Mouse (Mus musculus) thymus, postnatal 0 days (tissue): ENCODE data around the gene 1700020N01Rik. TPM values are rescaled to one million over a fixed set of nuclear protein-coding genes. Genes with fewer than 3 reads are reported as not detected.

Experiments used
- DNase-seq: peaks from one replicate; pipeline ENCODE4 v3.0.0-alpha.2; 2015; ENCODE audit warnings: low spot score
- polyA plus RNA-seq: library from polyadenylated mRNA; unstranded; fragments of >200 nt; fragmentation: Nextera tagmentation; extraction: Ambion mirVana; gene quantifications from 2 replicates; pipeline ENCODE4 v1.2.1, GENCODE M21; 2015

The 1700020N01Rik gene
- 0.34 TPM in 1 of 2 replicates, not detected in the other for polyA plus RNA-seq

DNA sequence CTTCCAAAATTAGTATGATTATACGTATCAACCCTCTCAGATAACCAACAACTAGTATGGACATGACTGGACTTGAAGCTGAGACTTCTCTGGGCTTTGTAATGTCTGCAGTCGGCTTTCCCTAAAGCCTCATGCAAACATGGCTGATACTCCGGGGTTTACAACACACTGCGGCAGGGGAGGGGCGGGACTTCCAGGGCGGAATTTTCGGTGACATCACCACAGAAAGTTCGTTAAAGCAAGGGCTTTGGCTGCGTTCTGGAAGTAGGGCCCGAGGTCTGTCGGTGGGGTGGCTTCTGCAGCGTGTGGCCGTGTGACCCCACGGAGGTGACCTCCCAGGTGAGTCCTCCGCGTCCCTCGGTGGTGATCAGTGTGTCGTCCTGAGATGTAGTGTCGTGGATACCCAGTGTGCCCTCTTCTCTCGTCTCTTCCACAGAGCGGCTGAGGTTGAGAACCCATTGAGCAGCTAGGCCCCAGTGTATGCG lies at the start of gene 1700020N01Rik:
Gene 1700020N01Rik, plus strand, starts transcription at position 250 of the 485 bp plus-strand sequence.
- no peak for DNase-seq

DNA sequence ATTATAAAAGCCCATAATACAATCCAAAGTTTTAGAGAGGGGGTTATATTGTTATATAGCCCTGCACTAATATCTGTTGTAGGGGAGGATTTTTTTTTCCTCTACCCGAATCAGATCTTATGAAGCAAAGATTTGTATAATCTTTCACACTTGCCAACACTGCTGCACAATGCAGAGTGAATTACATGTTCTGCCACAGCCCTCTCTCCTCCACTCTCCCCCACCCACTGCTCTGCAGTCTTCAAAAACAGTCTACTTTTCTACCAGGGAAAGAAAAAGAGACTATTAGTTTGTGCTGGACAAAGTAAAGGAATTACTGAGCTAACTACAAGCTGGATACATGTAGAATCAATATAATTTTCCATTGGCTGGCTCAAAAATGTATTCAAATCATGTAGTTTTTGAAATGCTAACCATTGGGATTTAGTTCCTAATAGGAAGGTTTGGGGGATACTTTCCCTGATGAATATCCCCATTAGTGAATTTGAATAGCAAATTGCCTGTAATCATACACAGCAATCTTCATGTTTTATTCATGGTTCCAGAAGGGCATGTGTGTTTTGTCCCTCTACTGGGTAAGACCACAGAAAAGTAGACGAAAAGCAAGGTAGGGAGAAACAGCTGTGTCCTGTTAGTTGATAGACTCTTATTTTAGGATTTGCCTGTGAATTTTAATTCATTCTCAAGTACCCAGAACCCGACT lies 49.2 kb upstream of the 1700020N01Rik start:
- DNase-seq: no peak

DNA sequence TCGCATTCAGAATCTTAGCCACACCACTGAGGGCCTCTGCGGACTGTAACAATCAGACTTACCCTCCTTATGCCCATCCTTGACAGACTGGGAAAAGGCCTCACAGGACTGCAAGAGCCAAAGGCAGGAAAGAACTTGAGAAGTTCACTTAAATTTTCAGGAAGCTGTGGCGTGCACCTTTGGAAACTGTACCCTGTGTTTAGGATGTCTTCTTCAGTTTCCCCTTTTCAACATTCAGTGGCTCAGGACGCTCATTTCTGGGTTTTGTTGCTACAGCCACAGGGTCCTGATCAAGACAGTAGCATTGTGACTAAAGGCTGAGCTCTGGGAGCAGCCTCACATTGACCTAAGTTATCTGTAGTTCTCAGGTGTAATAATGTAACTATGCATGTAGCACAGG lies 48.2 kb upstream of the 1700020N01Rik start:
- DNase-seq: no peak

DNA sequence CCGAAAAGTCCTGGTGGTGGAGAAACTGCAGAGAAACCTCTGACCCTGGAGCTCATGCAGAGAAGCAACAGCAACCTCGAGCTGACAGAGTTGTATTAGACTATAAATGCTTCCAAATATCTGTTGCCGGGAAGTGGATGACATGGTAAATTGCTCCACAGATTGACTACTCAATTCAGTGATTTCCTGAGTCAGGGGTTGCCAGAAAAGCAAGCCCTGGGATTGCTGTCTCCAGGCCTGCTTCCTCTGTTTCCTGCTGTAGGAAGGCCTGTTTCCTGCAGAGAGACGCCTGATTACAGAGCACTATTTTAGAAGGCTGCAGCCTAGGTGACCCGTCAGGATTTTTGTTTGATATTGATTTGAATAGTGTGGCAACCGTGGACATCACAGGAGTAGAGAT lies 47.5 kb upstream of the 1700020N01Rik start:
- no peak for DNase-seq

DNA sequence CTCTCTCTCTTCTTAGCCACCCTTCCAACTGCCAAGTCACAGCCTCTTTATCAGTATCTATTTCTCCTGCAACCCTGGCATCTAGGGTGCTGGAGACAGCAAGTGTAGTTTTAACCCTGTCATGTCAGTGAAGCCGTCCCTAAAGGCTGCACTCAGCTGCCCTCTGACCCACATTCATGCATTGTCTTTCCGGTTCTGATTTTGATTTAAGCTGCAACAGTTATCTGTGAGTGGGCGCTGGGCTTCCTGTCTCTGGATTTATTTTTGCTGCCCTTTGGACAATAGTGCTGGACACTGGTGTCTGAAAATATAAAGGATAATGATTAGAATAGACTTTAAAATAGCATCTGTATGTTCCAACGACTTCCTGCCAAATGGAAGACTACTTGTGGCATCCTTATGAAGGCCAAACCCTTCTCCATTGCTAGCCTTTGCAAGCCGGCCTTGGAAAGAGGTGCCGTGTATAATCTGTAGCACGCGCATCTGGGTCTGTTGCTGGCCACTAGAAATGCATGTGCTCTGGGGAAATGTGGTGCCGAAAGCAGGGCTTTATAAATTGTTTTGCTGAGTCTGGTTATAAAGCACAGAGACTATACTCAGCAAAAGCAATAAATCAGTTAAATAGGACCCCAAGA lies 44.0 kb upstream of the 1700020N01Rik start:
- no peak for DNase-seq

DNA sequence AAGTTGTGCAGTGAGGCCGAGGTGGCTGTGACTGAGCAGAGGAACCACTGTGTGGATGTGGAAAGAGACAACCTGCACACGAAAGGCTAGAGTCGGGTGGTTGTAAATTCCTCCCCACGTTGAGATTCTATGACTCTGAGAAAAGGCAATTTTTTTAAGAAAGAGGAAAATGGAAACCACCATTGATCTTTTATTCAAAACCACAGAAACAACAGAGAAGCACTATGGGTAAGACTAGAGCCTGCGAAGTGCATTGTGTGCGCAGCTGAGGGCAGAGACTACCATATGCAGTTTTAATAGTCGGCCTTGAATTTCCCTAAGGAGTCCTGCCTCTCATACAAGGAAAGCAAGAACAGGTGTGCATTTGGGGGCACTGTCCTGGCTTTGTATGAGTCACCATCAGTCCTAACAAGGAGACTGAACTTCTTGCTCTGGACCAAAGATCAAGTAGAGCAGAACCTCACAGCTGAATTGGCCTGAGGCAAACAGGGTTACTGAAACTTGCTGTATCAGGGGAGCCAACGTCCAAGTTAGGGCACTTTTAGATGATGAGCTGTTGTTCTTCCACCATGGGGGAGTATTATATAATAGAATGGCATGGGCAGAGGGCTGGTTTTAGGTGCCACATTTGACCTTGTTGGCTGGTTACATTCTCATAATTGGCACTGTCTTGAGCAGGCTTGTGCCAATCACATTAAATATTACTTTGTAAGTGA lies 39.8 kb upstream of the 1700020N01Rik start:
- peak; percentile 42 for DNase-seq

DNA sequence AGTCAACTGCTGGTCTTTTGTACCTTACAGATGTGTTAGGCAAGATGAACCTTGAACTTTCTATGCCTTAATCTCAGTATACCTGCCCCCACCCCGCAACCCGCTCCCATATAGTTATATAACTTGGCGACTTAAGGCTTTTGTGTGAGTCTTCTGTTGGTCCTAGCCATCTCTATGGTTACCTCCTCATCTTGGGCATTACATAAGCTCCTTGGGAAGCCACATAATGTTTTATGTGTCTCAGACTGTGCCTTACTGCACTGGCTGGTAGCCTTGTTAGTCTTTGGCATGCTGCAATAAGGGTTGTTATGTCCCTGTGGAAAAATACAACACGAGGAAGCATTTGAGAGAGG lies 39.3 kb upstream of the 1700020N01Rik start:
- DNase-seq: no peak

DNA sequence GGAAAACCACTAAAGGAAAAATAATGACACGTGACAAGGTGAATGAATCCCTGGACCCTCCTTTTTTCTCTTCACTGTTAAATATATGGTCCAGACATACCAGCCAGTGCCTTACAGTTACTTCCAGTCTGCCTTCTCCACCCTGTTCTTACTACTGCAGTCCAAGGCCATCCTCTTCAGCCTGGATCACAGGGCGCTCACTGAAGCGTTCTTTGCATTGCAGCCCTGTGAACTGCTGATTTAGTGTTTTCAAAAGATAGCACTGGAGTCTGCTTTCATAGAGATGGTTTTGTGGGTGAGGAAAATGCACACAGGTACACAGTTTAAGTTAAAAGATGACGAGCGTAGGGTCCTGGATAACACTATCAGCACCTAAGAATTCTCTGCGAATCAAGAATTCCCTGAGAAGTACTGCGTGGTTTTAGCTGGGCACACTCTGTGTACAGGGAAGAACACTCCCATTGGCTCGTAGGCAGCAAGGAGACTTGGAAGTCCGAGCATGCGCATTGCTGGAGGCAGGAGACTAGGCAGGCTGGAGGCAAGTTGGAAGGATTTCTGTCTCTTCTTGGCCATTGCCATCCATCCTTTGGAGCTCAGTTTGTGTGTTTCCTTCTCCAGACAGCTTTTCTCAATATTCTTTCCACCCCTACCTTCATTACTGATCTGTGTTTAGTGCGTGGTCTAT lies 37.9 kb upstream of the 1700020N01Rik start:
- DNase-seq: no peak

DNA sequence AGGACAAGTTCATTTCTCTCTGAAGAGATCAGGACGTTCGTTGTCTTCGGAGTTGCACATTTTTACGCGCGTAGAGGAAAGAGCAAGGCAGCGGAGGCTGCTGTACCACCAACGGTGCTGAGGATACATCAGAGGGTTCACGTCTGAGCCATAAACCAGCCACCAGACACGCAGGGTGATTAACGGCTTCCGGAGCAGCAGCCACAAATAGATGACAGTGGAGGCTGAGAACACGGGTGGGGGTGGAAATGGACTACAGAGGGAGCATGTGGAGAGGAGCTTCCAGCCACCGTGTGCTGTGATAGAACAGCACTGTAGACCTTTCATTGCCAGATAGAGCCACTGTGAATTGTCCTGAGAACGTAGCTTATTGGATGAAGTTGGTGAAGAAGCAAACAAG lies 33.2 kb upstream of the 1700020N01Rik start:
- DNase-seq: peak; percentile 55

DNA sequence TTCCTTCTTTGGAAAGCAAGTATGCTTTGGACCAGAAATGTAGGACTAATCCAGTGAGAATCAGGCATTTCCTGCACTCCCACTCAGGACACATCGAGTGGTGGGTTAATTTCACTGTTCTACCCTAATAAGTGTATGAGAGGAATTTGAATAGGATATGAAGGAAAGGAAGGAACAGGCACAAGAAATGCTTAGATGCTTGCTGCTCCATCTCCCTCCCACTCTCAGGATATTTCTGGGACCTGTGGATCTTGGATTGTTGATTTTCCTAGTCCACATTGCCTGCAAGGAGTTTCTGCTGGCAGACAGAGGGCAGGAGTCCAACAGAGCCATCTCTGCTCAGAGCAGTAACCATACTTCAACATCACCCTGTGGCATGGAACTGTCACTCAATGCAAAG lies 31.8 kb upstream of the 1700020N01Rik start:
- no peak for DNase-seq

DNA sequence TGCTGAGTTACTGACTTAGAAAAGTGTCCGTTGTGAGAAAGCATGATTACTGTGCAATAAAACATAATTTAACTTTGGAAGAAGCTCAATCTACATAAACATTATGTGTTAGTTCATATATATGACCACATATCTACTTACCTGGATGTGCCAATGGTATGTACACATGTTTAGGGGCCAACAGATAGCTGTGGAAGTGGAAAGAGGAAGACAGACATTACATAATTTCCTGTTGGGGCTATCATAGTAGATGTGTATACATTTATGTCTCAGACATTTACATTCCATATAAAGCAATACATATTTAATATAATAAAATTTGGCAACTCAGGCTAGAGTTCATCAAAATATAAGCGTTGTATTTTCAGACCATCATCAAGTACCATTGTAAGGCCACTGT lies 29.5 kb upstream of the 1700020N01Rik start:
- DNase-seq: no peak

DNA sequence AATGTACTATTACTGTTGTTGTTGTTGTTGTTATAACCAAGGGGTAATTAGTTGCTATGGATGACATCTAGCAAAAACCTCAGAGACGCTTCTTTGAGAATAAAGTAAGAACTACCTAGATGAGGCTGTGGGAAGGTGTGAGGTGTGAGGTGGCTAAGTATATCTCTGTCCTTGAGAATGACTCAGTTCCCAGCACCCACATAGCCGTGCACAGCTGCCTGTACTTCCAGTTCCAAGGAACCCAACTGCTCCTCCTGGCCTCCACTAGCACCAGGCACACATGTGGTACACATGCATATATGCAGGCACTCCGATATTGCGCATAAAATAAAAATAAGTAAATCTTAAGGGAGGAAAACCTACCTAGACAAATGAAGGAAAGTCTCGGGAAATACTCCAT lies 28.8 kb upstream of the 1700020N01Rik start:
- no peak for DNase-seq

DNA sequence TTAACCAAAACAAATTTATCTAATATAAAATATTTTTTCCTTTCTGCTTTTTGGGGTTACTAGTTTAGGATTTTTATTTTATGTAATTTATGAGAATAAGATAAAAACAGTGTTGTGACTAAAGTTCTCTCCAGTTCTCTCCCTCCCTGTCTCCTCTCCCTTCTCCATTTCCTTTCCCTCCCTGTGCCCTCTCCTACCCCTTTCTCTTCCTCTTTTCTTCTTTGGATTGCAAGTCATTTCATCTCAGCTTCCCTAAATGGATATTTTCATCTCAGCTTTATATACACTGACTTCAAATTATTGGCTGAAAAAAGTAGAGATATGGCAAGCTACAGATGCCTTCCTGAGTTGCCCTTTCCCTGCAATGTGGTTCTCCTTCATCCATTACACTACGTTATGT lies 26.9 kb upstream of the 1700020N01Rik start:
- DNase-seq: no peak

DNA sequence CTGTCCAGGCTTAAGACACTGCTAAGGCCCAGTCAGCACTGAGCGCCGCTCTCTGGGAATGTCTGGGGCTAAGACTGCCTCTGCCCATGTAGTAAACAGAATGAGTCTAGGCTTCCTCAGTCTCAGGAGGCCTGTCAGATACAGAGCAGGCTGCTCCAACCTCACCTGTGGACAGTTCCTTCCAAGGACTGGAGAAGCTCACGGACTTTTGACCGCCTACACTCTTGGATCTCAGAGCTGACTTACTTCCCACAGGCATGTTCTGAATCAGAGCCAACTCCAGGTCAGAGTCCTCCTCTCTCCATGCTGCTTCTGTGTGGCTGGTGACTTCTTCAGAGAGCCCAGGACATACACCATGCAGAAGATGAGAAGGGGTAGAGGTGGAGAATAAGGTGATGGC lies 21.3 kb upstream of the 1700020N01Rik start:
- DNase-seq: no peak

DNA sequence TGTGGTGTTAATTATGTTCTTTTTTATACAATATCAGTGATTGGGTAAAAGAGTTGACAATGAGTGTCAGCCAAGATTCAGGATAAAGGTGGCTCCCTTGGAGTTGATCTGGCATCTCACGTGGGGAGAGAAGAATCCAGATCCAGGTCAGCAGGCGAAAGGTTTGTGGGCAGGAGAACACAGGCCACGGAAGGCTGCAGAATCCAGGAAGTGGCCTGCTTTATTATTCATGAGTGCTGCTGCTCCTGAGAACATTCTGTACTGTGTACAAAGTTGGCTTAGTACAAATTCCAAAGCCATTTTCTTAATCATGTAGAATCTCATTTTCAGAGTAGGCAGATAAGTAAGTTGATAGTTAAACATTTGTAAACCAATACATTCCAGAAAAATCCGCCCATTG lies 19.2 kb upstream of the 1700020N01Rik start:
- no peak for DNase-seq

DNA sequence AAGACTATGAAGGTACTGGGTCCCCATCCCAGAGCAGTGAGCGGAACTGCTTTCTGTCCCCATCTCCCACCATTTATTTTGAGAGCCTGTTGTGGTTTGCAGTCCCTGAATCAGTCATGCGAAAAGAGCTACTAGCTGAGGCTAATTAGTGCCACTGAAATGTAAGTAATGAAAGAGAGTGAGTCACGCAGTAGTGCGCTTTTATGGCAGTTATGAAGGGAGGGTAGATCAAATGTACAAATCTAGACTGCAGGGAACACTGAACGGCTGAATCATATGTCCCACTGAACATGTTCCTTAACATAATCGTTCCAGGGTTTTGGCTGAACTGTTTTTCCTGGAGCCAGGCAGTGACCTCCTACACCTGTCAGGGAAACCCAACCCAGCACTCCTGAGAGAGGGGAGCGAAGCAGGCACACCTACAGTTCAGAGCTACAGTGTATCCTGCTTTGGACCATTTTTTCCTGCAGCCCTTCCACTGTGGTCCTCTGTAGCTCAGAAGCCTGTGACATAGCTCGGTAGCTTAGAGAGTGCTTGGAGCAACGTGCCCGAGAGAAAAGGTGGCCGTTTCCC lies 17.1 kb upstream of the 1700020N01Rik start:
- no peak for DNase-seq

DNA sequence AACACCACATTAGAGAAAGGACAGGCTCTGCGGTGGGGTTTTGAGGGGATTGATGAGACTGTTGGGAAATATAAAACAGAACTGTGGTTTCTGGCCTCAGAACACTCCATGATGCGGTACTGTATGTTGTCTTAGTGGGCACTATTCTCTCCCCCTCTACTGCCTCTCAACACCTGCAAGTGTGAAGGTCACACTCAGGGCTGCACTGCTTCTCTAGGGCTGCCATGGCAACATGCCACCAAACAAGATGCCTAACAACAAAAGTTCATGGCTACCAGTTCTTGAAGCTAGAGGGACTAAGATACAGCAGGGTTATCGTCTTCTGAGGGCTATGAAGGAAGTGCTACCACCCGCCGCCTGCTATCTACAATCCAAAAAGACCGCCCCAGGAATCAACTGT lies 15.1 kb upstream of the 1700020N01Rik start:
- no peak for DNase-seq

DNA sequence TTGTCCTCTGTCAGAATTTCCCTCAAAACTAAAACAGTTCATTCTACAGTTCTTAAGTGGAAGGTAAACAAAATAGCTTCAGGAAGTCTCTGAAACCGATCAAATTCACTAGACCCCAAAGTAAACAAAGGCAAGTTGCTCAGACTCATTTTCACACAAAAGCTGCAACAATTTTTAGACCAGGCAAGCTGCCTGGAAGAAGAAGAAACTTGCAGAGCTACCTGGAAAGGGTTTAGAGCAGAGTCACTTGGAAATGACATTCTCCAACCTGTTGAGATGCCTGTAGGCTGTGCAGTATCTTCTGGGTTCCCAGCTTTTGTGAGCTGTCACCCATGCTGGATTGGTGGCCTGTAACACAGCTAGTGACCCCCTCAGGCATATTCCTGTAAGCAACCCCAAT lies 11.4 kb upstream of the 1700020N01Rik start:
- DNase-seq: no peak

DNA sequence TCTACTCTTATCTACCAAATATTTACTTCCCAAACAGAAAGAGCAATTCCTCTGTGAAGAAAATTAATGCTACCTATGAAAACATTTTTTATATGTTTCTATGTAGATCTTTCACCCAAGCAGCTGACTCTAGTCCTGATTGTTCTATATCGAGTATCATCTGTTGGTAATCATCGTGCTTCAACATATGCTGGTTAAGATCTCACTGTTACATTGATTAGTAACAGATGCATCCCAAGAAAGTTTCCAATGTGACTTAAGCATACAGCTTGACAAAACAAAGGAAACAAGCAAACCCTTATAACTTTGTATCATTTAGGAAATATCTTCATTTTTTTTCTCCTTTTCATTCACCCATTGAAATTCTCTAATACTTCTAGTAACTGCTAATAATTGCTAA lies 5.9 kb upstream of the 1700020N01Rik start:
- DNase-seq: no peak

DNA sequence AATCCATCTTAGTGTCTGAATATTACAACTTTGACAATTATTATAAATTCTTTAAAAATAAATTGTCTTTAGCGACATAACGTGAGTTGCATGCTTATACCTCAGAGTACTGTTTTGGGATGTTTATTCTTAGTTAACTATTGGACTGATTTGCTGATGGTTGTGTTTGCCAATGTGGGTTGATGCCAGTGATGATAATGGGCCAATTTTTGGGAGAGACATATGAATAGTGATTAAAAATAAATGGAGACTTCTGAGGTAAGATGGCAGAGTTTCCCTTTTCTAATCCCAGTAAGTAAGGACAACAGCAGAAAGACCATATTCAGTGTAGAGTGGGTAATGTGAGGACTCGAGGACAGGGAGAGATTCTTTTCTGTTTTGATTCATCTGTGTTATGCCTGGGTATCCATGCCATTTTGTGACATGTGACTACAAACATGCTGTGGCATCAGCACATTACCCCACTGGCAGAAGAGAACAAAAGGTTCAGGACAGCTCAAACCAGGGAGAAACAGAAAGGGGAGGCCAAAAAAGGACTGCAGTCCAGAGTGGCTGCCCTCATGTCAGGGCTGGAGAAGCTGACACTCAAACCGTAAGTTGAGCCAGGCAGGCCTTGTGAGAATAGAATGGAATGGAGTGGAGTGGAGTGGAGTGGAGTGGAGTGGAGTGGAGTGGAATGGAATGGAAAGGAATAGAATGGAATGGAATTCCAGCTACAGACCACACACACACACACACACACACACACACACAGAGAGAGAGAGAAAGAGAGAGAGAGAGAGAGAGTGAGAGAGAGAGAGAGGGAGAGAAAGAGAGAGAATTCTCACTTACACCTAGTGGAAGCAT lies 4.7 kb upstream of the 1700020N01Rik start:
- DNase-seq: no peak

DNA sequence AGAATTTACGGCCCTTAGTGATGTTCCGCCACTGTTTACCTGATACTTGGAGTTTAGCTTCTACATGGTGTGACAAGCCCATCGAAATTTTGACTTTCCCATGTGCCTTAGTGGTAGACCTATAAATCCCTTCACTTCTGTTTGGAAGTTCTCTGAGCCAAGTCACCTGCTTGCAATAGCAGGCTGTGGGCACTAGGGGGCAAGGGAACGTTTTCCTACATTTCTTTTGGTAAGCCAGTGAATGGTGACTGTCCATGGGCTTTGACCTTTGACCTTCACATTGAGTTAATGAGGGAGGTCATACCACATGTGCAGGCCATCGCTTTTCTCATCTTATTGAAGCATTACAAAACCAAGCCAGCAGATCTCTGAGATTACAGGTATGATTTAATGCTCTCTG lies 8.0 kb downstream of the 1700020N01Rik start:
- peak; percentile 49 for DNase-seq
